Mouse (Mus musculus) T-helper 2 cell (primary cell): ENCODE data around the gene Mtx3.
"Not testable (repeated sequence)": the region's sequence is repeated elsewhere in the genome, so short reads cannot be mapped to it uniquely, and the experiment has no call there.

Experiments
- in situ Hi-C: fragments of 300-600 bp; cut with MboI, MseI; formaldehyde crosslinking; loops from one replicate; pipeline ENCODE4 v1.15.1; 2025; ENCODE audit warnings: high pct_unique_total_duplicates

Gene Mtx3

GRCm38 (mm10) chr13:92844586-92845221 is at the start of gene Mtx3:
Mtx3 (plus strand) TSS chr13:92844760.
- in situ Hi-C loops = no loop called here

- in situ Hi-C loops = no loop called here
These were observed 45.7 kb upstream of the Mtx3 start for GRCm38 (mm10) chr13:92798830-92799229.

DNA sequence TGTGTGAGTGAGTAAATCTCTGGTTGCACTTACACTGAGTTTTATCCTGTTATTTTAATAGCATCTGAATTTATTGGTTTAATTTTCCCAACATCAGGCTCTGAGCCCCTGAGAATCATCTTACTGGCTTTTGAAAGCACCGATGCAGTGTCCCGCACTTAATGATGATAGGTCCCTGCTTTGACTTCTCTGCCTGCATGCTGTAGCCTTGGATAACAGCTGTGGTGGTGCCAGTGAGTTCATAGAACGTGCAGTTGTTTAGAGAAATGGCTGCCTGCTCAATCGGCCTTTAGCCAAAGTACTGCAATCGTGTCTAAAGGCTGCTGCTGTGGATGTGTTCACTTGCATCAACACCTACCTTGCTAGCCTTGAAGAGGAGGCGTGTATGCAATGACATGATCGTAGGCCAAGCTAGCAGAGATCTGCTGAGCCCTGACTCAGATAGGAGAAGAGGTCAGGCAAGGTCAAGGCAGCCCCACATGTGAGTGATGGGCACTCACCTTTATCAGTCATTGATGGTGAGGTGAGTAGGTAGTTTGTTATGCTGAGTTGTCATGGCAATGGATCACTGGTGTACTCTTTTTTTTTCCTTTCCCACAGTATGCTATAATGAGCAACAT is 45.1 kb upstream of the Mtx3 start:
- in situ Hi-C loops = no loop called here

DNA sequence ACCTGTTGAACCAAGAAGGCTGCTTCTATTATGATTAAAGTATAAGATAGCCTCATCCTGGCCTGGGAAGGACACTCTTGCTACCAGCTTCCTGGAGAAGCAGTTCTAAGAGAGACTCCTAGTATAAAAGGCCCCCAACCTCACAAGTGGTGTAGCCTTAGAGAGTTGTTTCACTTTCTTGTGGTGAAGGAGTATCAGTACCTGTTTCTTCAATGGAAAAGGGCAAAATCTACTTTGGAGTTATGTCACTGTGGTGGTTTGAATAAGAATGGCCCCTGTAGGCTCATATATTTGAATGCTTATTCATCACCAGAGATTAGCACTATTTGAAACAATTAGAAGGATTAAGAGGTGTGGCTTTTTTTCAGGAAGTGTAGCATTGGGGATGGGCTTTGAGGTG is 37.8 kb upstream of the Mtx3 start:
- in situ Hi-C loops = no loop called here

DNA sequence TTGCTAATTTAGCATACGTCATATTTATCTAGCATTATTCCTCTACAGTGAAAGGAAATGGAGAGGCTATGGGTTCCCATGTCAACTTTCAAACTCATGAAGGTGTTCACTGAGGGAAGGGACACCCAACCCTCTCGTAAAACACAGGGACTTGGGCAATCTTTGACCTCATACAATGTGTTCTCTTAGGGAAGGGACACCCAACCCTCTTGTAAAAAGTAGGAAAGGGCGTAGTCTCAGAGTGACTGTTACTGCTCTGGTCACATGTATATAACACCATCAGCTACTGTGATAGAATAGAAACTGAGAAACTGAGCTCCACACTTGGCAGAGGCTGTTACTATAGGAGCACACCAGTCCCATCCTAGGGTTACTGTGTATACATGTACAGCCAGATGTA is 36.7 kb upstream of the Mtx3 start:
- in situ Hi-C loops = no loop called here

GRCm38 (mm10) chr13:92810592-92810991 is 34.0 kb upstream of the Mtx3 start:
- in situ Hi-C loops = not testable (repeated sequence)

DNA sequence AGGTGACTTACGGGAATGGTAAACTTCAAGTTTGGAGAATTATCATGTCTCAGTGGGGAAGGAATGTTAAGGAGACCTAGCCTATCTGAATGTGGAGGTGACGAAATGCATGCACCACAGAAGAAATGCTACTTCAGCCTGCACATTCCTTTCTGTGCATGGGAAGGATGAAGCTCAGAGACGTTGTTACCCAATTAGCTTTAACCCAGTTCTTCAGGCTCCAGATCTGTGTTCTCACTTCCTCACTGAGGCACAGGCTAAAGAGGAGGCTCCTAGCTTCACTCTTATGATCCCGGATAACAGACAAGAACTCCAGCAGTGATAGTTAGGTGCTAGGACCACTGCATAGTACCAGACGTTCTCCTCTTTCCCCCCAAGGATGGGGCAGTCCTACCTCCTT is 28.2 kb upstream of the Mtx3 start:
- in situ Hi-C loops = no loop called here

- in situ Hi-C loops = no loop called here
These were observed 27.2 kb upstream of the Mtx3 start for GRCm38 (mm10) chr13:92817357-92817756.

DNA sequence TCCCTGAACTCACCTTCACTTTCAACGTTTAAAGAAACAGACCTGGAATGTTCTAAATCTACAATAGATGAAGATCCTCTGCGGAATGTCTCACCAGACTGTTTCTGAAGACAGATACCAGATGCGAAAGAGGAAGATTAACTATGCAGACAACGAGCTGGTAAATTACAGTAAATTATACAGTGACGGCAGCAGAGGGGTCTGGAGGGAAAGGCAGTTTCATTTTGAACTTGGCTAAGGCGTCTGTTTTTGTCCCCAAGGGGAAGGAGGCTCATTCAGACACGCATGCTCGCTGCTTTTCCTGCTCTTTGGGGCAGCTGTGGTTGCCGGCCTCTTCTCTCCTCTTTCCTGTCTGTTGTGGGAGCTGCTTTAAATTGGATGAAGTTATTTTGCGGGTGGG is 15.7 kb upstream of the Mtx3 start:
- in situ Hi-C loops = no loop called here

DNA sequence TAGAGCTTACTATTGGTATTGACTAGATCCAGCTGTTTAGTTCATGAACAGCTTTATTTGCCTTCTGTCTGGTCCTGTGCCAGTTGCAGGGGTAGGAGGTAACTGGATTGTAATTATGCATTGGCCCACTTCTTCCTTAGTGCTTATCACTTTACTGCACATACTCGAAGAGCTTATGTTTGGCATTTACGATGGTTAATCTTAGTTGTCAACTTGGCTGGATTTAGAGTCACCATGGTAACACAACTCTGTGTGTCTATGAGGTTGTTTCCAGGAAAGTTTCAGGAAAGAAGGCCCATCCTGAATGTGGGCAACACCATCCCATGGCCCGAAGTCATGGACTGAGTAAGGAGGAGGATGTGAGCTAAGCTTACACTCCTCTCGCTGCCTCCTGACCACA is 11.4 kb upstream of the Mtx3 start:
- in situ Hi-C loops = no loop called here

DNA sequence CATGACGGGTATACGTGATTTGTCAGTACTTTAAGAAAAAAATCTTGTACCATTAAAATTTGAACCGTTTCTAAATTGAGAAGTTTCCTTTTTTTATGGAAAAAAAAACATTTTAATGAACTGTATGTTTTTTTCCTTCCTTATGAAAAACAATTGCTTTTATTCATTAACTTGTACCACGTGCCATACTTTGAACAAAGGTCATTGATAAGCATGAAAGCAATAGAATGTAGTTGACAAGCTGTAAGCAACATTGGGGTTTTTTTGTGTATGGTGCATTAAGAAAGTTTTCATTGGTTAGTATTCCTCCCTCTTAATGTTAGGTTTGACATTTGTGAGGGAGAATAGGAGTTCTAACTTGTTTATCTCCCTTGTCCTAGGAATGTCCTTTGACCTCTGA is 1.9 kb downstream of the Mtx3 start:
- in situ Hi-C loops = no loop called here

DNA sequence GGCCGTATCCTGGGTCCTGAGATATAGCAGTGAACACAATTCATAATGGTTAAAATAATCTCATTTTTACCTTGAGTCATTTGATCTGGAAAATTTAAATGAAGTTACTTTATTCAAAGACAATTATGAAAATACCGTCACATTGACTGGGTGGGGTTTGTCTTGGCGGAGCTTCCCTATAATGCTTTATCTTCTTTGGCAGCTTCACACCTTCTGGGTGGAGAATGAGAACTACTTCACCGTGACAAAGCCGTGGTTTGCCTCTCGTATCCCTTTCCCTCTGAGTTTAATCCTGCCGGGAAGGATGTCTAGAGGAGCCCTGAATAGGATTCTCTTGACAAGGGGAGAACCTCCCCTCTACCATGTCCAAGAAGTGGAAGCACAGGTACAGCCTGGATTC is 2.8 kb downstream of the Mtx3 start:
- in situ Hi-C loops = no loop called here

- in situ Hi-C loops = no loop called here
These were observed 3.4 kb downstream of the Mtx3 start for GRCm38 (mm10) chr13:92848002-92848401.

DNA sequence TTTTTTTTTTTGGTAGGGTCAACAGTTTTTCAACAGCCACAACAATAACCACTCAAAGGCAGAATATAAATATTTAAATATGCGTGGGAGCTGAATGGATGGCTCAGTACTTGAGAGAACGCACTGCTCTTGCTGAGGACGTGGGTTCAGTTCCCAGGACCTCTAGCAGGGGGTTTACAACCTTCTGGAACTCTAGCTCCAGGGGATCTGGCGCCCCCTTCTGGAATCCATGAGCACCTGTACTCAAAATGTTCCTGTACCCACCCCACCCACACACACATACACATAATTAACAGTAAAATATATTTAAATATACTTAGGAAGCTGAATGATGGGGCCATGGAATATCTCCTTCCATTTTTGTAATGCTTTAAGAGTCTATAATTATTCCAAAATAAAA is 11.3 kb downstream of the Mtx3 start:
- in situ Hi-C loops = no loop called here

DNA sequence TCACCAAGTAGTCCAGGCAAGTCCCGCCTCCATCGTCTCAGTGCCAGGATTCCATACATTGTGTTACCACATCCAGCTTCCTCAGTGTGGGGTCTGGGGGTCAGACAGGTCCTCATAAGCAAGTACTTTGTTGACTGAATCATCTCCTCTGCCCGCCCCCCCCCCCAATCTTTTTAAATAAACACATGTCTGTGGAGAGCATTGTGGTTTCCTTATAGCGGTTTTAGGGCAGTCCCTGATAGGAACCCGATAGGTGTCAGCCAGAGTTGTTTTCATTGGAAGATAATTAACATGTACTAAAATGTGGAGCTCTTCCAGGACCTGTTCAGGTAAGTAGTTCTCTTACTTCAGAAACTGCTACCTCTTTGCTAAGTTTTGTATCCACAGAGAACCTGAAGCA is 14.2 kb downstream of the Mtx3 start:
- in situ Hi-C loops = no loop called here

- in situ Hi-C loops = no loop called here
These were observed 15.4 kb downstream of the Mtx3 start for GRCm38 (mm10) chr13:92859959-92860358.

DNA sequence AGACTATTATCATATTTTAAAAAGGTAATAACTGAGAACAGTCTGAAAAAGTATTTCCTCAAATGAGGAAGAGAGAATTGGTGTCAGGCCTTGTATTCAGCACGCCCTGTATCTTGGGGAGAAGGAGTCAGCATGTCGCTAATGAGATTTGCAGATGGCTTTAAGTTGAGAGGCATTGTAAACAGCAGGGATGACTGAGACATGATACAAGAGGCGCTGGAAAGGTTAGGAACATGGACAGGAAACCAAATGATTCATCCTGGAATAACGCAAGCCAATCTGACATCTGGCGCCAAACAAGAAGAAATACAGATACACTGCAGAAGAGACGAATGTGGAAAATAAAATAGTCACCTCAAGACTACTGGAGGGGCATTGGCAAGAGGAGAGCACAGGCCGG is 20.8 kb downstream of the Mtx3 start:
- in situ Hi-C loops = no loop called here

- in situ Hi-C loops = no loop called here
These were observed 22.1 kb downstream of the Mtx3 start for GRCm38 (mm10) chr13:92866680-92867079.

- in situ Hi-C loops = no loop called here
These were observed 35.0 kb downstream of the Mtx3 start for GRCm38 (mm10) chr13:92879514-92879913.

GRCm38 (mm10) chr13:92879933-92880332 is 35.4 kb downstream of the Mtx3 start:
- in situ Hi-C loops = no loop called here

- in situ Hi-C loops = no loop called here
These were observed 36.0 kb downstream of the Mtx3 start for GRCm38 (mm10) chr13:92880589-92880988.

- in situ Hi-C loops = no loop called here
These were observed 37.9 kb downstream of the Mtx3 start for GRCm38 (mm10) chr13:92882271-92882985.
